Mouse (Mus musculus) lung, adult 2 months (tissue): ENCODE data around the gene Tada1. TPM values are rescaled to one million over a fixed set of nuclear protein-coding genes. Genes with fewer than 3 reads are reported as not detected.

ENCODE experiments used
- DNase-seq: peaks from one replicate; pipeline ENCODE4 v3.0.0; 2022
- H3K4me1 ChIP-seq: fragments of 200-500 bp; 2 replicates; pipeline ENCODE4 v1.6.1; 2011; ENCODE audit warnings: low read length; ENCODE audit not compliant: control insufficient read depth, insufficient read depth
- H3K4me3 ChIP-seq: fragments of 200-500 bp; replicated peaks from 2 replicates; pipeline ENCODE3; 2011; ENCODE audit warnings: low read depth, mild to moderate bottlenecking, control low read depth, low read length; ENCODE audit errors: extremely low read depth
- CTCF ChIP-seq: fragments of 200-500 bp; IDR thresholded peaks from 2 replicates; pipeline ENCODE4 v1.5.1; 2011; ENCODE audit warnings: mild to moderate bottlenecking, low read length, control low read depth; ENCODE audit not compliant: insufficient read depth
- POLR2A ChIP-seq: fragments of 200-500 bp; IDR thresholded peaks from 2 replicates; pipeline ENCODE4 v1.6.1; 2011; ENCODE audit warnings: low read depth, mild to moderate bottlenecking, control low read depth, low read length, borderline replicate concordance; ENCODE audit errors: extremely low read depth
- WGBS: fragments of 180-500 bp; shearing (Covaris S2); methylation state at CpG from one replicate; pipeline ENCODE4 v1.1.7; 2018; 5-methylcytosine and 5-hydroxymethylcytosine counted together
- polyA plus RNA-seq: library from polyadenylated mRNA; depleted of rRNA; stranded (reverse); fragments of >200 nt; gene quantifications from 2 replicates; pipeline ENCODE4 v1.2.3, GENCODE M21; 2012; rRNA removed

Gene Tada1
- 10.9 and 14.3 TPM in 2 replicates for polyA plus RNA-seq

- H3K4me1 ChIP-seq, result peaks cover 2% of the 10 kb centered on the region; the same call in 1 of the 2 replicates
- peak within 1 kb of the TSS; percentile 81 for H3K4me3 ChIP-seq
- WGBS, result under 1% methylated on average over 80 of the region's 81 CpGs
- DNase-seq, result peak; percentile 92
- no peak for TF ChIP-seq CTCF
- peak; percentile 65; the same call in 1 of the 2 replicates for TF ChIP-seq POLR2A
Observed at GRCm38 (mm10) chr1:166379013-166379629, at the start of gene Tada1. TSS of gene Tada1 (plus strand) at chr1:166379097.

- no peak overlapping the region for H3K4me3 ChIP-seq
- no peaks in the 10 kb centered on the region for H3K4me1 ChIP-seq
- TF ChIP-seq CTCF (no peak), POLR2A (no peak)
- no peak for DNase-seq
- 66% methylated on average over 3 of the region's 3 CpGs for WGBS
Observed at GRCm38 (mm10) chr1:166330752-166331151, 48.1 kb upstream of the Tada1 start.

GRCm38 (mm10) chr1:166339110-166339509 lies 39.8 kb upstream of the Tada1 start:
- Histone ChIP-seq H3K4me3 (no peak overlapping the region), H3K4me1 (no peaks in the 10 kb centered on the region)
- no peak for DNase-seq
- 48% methylated on average over 6 of the region's 6 CpGs for WGBS
- no peak for TF ChIP-seq CTCF
- no peak for TF ChIP-seq POLR2A

- 74% methylated on average over 2 of the region's 2 CpGs for WGBS
Observed at GRCm38 (mm10) chr1:166342060-166342459, 36.8 kb upstream of the Tada1 start.

GRCm38 (mm10) chr1:166342539-166342938 lies 36.4 kb upstream of the Tada1 start:
- H3K4me1 ChIP-seq, result no peaks in the 10 kb centered on the region
- no peak for TF ChIP-seq POLR2A
- no peak for TF ChIP-seq CTCF

More at GRCm38 (mm10) chr1:166342060-166342459, 36.8 kb upstream of the Tada1 start:
- no peak for DNase-seq
- Histone ChIP-seq H3K4me1 (no peaks in the 10 kb centered on the region), H3K4me3 (no peak overlapping the region)
- TF ChIP-seq CTCF, result no peak
- no peak for TF ChIP-seq POLR2A

DNA sequence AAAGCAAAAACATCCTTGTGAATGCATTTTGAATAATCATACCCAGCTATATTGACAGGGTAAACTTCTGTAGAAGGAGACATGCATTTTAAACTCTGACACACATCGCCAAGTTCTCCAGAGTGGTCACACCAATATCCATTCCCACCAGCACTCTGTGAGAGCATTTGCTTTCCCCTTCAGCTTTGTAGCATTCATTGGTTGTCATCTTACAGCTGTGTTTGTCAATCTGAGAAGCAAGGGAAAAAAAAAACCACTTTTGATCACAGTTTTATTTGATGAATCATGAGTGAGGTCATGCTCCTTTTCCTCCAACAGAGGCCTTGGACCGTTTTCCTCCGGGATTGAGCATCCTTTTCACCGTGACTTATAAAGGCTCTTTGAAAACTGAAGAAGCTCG lies 35.3 kb upstream of the Tada1 start:
- 57% methylated on average over 5 of the region's 5 CpGs for WGBS
- H3K4me3 ChIP-seq, result no peak overlapping the region
- no peak for TF ChIP-seq CTCF
- TF ChIP-seq POLR2A, result no peak
- no peak for DNase-seq
- no peaks in the 10 kb centered on the region for H3K4me1 ChIP-seq

More at GRCm38 (mm10) chr1:166342539-166342938, 36.4 kb upstream of the Tada1 start:
- DNase-seq, result no peak
- no peak overlapping the region for H3K4me3 ChIP-seq
- 62% methylated on average over 1 of the region's 1 CpGs for WGBS

- Histone ChIP-seq H3K4me1 (no peaks in the 10 kb centered on the region), H3K4me3 (no peak overlapping the region)
- no peak for DNase-seq
- no peak for TF ChIP-seq POLR2A
- no peak for TF ChIP-seq CTCF
- 82% methylated on average over 8 of the region's 8 CpGs for WGBS
Observed at GRCm38 (mm10) chr1:166344300-166345077, 34.4 kb upstream of the Tada1 start.

- no peak for DNase-seq
- TF ChIP-seq CTCF (no peak), POLR2A (no peak)
- Histone ChIP-seq H3K4me1 (no peaks in the 10 kb centered on the region), H3K4me3 (no peak overlapping the region)
- WGBS, result 89% methylated on average over 6 of the region's 6 CpGs
Observed at GRCm38 (mm10) chr1:166345602-166346001, 33.3 kb upstream of the Tada1 start.

GRCm38 (mm10) chr1:166346906-166347305 lies 32.0 kb upstream of the Tada1 start:
- H3K4me1 ChIP-seq, result no peaks in the 10 kb centered on the region
- H3K4me3 ChIP-seq, result no peak overlapping the region
- TF ChIP-seq CTCF (no peak), POLR2A (no peak)
- WGBS, result 63% methylated on average over 3 of the region's 3 CpGs
- DNase-seq, result no peak

- H3K4me3 ChIP-seq, result no peak overlapping the region
- 71% methylated on average over 3 of the region's 3 CpGs for WGBS
- H3K4me1 ChIP-seq, result no peaks in the 10 kb centered on the region
- DNase-seq, result no peak
- TF ChIP-seq CTCF (no peak), POLR2A (no peak)
Observed at GRCm38 (mm10) chr1:166349341-166349740, 29.6 kb upstream of the Tada1 start.
